Mouse (Mus musculus): ENCODE measurements around the gene Cers6. TPM values are rescaled to one million over a fixed set of nuclear protein-coding genes. Genes with fewer than 3 reads are reported as not detected.

The Cers6 gene
- total RNA-seq, 2 experiments from 2014 or later, result 70.5 to 77.3 TPM

GRCm38 (mm10) chr2:68960060-68960459 lies 98.8 kb downstream of the Cers6 start:
- DNase-seq (ENCODE audit: low spot score in 2 of 2), result no peak

- DNase-seq (ENCODE audit: low spot score in 2 of 2), result no peak
These were observed 99.4 kb downstream of the Cers6 start for GRCm38 (mm10) chr2:68960620-68961019.

GRCm38 (mm10) chr2:68966360-68966759 lies 105.1 kb downstream of the Cers6 start:
- DNase-seq (ENCODE audit: low spot score in 2 of 2), result no peak

GRCm38 (mm10) chr2:68968028-68968427 lies 106.8 kb downstream of the Cers6 start:
- DNase-seq (ENCODE audit: low spot score in 2 of 2), result no peak

GRCm38 (mm10) chr2:68971840-68972239 lies 110.6 kb downstream of the Cers6 start:
- DNase-seq (ENCODE audit: low spot score in 2 of 2), result no peak

GRCm38 (mm10) chr2:68973753-68974152 lies 112.5 kb downstream of the Cers6 start:
- no peak for DNase-seq (ENCODE audit: low spot score in 2 of 2)

GRCm38 (mm10) chr2:68975286-68975685 lies 114.0 kb downstream of the Cers6 start:
- no peak for DNase-seq (ENCODE audit: low spot score in 2 of 2)

GRCm38 (mm10) chr2:68975780-68976179 lies 114.5 kb downstream of the Cers6 start:
- no peak for DNase-seq (ENCODE audit: low spot score in 2 of 2)

GRCm38 (mm10) chr2:68978244-68978643 lies 117.0 kb downstream of the Cers6 start:
- DNase-seq (ENCODE audit: low spot score in 2 of 2), result no peak

GRCm38 (mm10) chr2:68978660-68979604 lies 117.7 kb downstream of the Cers6 start:
- DNase-seq (ENCODE audit: low spot score in 2 of 2), result no peak

- no peak for DNase-seq (ENCODE audit: low spot score in 2 of 2)
These were observed 120.1 kb downstream of the Cers6 start for GRCm38 (mm10) chr2:68981302-68981701.

GRCm38 (mm10) chr2:68981756-68982409 lies 120.6 kb downstream of the Cers6 start:
- DNase-seq (ENCODE audit: low spot score in 2 of 2), result no peak

- DNase-seq (ENCODE audit: low spot score in 2 of 2), result no peak
These were observed 121.7 kb downstream of the Cers6 start for GRCm38 (mm10) chr2:68982979-68983378.

GRCm38 (mm10) chr2:68983431-68983830 lies 122.2 kb downstream of the Cers6 start:
- no peak for DNase-seq (ENCODE audit: low spot score in 2 of 2)

GRCm38 (mm10) chr2:68989117-68989516 lies 127.9 kb downstream of the Cers6 start:
- no peak for DNase-seq (ENCODE audit: low spot score in 2 of 2)

- DNase-seq (ENCODE audit: low spot score in 2 of 2), result no peak
These were observed 131.4 kb downstream of the Cers6 start for GRCm38 (mm10) chr2:68992629-68993028.

GRCm38 (mm10) chr2:68994441-68994840 lies 133.2 kb downstream of the Cers6 start:
- no peak for DNase-seq (ENCODE audit: low spot score in 2 of 2)

- no peak for DNase-seq (ENCODE audit: low spot score in 2 of 2)
These were observed 134.5 kb downstream of the Cers6 start for GRCm38 (mm10) chr2:68995723-68996122.

- no peak for DNase-seq (ENCODE audit: low spot score in 2 of 2)
These were observed 135.0 kb downstream of the Cers6 start for GRCm38 (mm10) chr2:68996268-68996667.

GRCm38 (mm10) chr2:69004001-69004400 lies 142.8 kb downstream of the Cers6 start:
- no peak for DNase-seq (ENCODE audit: low spot score in 2 of 2)

GRCm38 (mm10) chr2:69011392-69011791 lies 150.2 kb downstream of the Cers6 start:
- peak in 1 of 2 experiments; percentile 35 for DNase-seq (ENCODE audit: low spot score in 2 of 2)

GRCm38 (mm10) chr2:69011860-69012259 lies 150.6 kb downstream of the Cers6 start:
- no peak for DNase-seq (ENCODE audit: low spot score in 2 of 2)

All from layer of hippocampus, postnatal 10 days (tissue).